Mouse (Mus musculus) hindbrain, embryonic 11.5 days (tissue): ENCODE data around the gene Tbx10. TPM values are rescaled to one million over a fixed set of nuclear protein-coding genes. Genes with fewer than 3 reads are reported as not detected.
"Not testable (repeated sequence)": the region's sequence is repeated elsewhere in the genome, so short reads cannot be mapped to it uniquely, and the experiment has no call there.

Experiments used
- ATAC-seq: fragments of 200-750 bp; cut with Nextera tagmentation; 2 replicates; pipeline ENCODE4 v1.8.0; 2017; ENCODE audit warnings: mild to moderate bottlenecking, moderate TSS enrichment, moderate library complexity; ENCODE audit not compliant: low FRiP score
- DNase-seq: peaks from one replicate; pipeline ENCODE4 v3.0.0-alpha.2; 2015; ENCODE audit warnings: low spot score
- H3K27ac ChIP-seq: fragments of 300-500 bp; sonication (generic); 2 replicates; pipeline ENCODE4 v1.5.1; 2014; ENCODE audit warnings: mild to moderate bottlenecking, low read depth, low read length
- H3K27me3 ChIP-seq: fragments of 300-500 bp; sonication (generic); 2 replicates; pipeline ENCODE4 v1.6.1; 2014; ENCODE audit warnings: mild to moderate bottlenecking, low read length, moderate library complexity, mixed read lengths; ENCODE audit not compliant: control insufficient read depth, insufficient read depth
- H3K36me3 ChIP-seq: fragments of 300-500 bp; sonication (generic); 2 replicates; pipeline ENCODE4 v1.6.1; 2014; ENCODE audit warnings: mild to moderate bottlenecking, low read length, moderate library complexity, mixed read lengths; ENCODE audit not compliant: control insufficient read depth, insufficient read depth
- H3K4me1 ChIP-seq: fragments of 300-500 bp; sonication (generic); replicated peaks from 2 replicates; pipeline ENCODE4 v1.6.1; 2014; ENCODE audit warnings: low read length, mixed read lengths; ENCODE audit not compliant: control insufficient read depth, insufficient read depth
- H3K4me2 ChIP-seq: fragments of 300-500 bp; sonication (generic); replicated peaks from 2 replicates; pipeline ENCODE4 v1.6.1; 2014; ENCODE audit warnings: mild to moderate bottlenecking, low read depth, low read length
- H3K4me3 ChIP-seq: fragments of 300-500 bp; sonication (generic); 2 replicates; pipeline ENCODE4 v1.5.1; 2014; ENCODE audit warnings: low read depth, low read length
- H3K9ac ChIP-seq: fragments of 300-500 bp; sonication (generic); 2 replicates; pipeline ENCODE4 v1.6.1; 2014; ENCODE audit warnings: low read depth, low read length
- H3K9me3 ChIP-seq: fragments of 300-500 bp; sonication (generic); 2 replicates; pipeline ENCODE4 v1.6.1; 2016; ENCODE audit warnings: low read length; ENCODE audit not compliant: control insufficient read depth
- WGBS: fragments of 180-500 bp; shearing (Covaris S2); extraction: QIAGEN DNeasy Blood & Tissue Kit; methylation state at CpG from one replicate; pipeline ENCODE4 v1.1.7; 2014; 5-methylcytosine and 5-hydroxymethylcytosine counted together
- polyA plus RNA-seq: library from polyadenylated mRNA; unstranded; fragments of >200 nt; fragmentation: Nextera tagmentation; extraction: Ambion mirVana; gene quantifications from 2 replicates; pipeline ENCODE4 v1.2.1, GENCODE M21; 2014

The Tbx10 gene
- polyA plus RNA-seq, 1 experiment from 2014 or later, result 2.3 TPM

DNA sequence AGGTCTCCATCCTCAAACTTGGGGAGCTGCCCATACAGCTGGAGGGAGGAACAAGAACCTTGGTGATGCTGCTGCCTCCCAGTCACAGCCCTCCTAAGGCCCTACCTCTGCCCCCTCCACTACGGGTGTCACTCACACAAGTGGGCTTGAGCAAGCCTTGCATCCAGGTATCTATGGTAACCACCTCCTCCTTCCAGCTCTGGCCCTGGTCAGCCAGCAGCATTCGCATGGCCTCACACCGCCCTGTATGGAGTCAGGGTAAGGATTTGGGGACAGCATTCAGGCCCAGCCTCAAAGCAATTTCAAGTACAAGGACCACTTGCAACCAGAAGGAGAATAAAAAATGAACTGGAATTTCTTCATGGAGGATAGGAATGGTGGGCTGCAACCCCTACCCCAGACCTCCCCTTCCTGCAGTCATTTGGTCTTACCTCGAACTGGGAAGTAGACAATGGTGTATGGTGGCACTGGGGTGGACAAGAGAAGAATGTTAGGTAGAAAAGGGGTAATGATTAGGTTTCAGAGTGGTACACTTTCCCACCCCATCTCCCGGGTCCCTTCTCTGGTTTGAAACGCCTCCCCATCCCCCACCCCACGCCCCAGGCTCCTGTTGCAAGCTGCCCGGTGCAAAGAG is 44.7 kb downstream of the Tbx10 start:
- not testable (repeated sequence) for H3K27ac ChIP-seq, H3K36me3 ChIP-seq, H3K27me3 ChIP-seq, H3K4me1 ChIP-seq, H3K9me3 ChIP-seq, DNase-seq
- peak overlapping the region; percentile 70 for H3K9ac ChIP-seq
- ATAC-seq, result peak; percentile 38; the same call in 1 of the 2 replicates
- H3K4me2 ChIP-seq, result peak overlapping the region; percentile 66
- WGBS, result 29% methylated on average over 7 of the region's 8 CpGs
- peak overlapping the region; percentile 61 for H3K4me3 ChIP-seq

DNA sequence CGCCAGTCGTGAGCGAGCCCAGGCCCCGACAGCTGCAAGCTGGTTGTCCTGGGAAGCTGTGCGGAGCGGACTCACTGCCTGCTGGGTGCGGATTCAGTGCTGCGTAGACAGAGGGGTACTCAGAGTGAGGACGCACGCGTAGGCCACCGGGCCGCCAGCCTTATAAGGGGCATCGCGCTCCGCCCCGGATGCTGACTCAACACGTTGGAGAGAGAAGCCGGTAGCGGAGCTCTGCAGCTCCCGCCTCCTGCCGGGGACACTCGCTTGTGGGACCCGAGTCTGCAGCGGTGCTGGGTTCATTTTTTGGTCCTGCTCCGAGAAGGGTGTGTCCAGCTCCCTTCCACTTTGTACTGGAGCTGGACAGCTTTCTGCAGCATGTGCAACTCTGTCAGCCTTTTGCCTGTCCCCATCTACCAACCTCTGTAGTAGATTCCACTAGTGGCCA is 45.3 kb downstream of the Tbx10 start, which contains the start of gene Gstp1:
Gene Gstp1 (minus strand): TSS at position 198 of the 445 bp plus-strand sequence.
- Histone ChIP-seq H3K9ac (peak within 1 kb of the TSS; percentile 70), H3K36me3 (no peaks in the 10 kb centered on the region), H3K4me1 (no peaks in the 10 kb centered on the region), H3K27me3 (no peaks in the 10 kb centered on the region), H3K4me3 (peak within 1 kb of the TSS; percentile 61), H3K4me2 (peak within 1 kb of the TSS; percentile 66), H3K27ac (no peak within 1 kb of the TSS), H3K9me3 (no peaks in the 10 kb centered on the region)
- DNase-seq (peak; percentile 84), ATAC-seq (peak; percentile 81)
- WGBS, result under 1% methylated on average over 26 of the region's 26 CpGs

DNA sequence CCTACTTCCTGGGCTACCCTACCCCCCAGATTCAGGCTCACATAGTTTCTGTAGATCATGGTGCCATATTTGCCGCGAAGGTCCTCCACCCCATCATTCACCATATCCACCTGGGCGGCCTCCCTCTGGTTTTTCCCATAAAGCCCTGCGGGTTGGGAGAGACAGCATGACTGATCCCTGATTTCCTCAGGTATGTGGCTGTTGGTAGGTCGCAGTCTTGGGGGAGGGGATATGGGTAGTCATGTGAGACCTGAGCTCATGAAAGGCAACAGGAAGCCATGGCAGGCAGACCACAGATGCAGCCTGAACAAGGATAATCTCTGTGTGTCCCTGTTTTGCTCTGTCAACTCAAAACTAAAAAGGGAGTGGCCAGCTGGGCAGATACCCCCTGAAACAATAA is 48.4 kb downstream of the Tbx10 start:
- not testable (repeated sequence) for H3K27me3 ChIP-seq, H3K4me2 ChIP-seq, H3K4me3 ChIP-seq, H3K4me1 ChIP-seq, H3K27ac ChIP-seq, DNase-seq, H3K9me3 ChIP-seq, H3K9ac ChIP-seq, H3K36me3 ChIP-seq, ATAC-seq
- 86% methylated on average over 5 of the region's 5 CpGs for WGBS

DNA sequence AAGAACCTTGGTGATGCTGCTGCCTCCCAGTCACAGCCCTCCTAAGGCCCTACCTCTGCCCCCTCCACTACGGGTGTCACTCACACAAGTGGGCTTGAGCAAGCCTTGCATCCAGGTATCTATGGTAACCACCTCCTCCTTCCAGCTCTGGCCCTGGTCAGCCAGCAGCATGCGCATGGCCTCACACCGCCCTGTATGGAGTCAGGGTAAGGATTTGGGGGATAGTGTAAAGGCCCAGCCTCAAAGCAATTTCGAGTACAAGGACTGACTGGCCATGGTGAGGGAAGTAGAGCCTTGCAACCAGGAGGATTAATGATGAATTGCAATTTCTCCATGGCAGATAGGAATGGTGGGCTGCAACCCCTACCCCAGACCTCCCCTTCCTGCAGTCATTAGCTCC is 48.9 kb downstream of the Tbx10 start:
- ATAC-seq, H3K9ac ChIP-seq, H3K4me3 ChIP-seq, H3K27ac ChIP-seq, H3K36me3 ChIP-seq, H3K4me1 ChIP-seq, DNase-seq, H3K27me3 ChIP-seq, H3K4me2 ChIP-seq, H3K9me3 ChIP-seq: not testable (repeated sequence)
- 88% methylated on average over 3 of the region's 4 CpGs for WGBS

DNA sequence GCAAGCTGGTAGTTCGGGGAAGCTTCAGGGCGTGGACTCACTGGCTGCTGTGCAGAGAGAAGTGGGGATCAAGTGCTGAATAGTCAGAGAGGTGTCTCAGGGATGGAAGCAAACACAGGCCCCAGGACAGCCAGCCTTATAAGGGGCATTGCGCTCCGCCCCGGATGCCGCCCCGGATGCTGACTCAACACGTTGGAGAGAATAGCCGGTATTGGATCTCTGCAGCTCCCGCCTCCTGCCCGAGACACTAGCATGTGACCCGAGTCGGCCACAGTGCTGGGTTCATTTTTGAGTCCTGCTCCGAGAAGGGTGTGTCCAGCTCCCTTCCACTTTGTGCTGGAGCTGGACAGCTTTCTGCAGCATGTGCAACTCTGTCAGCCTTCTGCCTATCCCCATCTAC is 49.6 kb downstream of the Tbx10 start:
- H3K9me3 ChIP-seq, result no peaks in the 10 kb centered on the region
- ATAC-seq (no peak), DNase-seq (no peak)
- no peaks in the 10 kb centered on the region for H3K36me3 ChIP-seq
- H3K4me2 ChIP-seq, result no peak overlapping the region
- 81% methylated on average over 14 of the region's 14 CpGs for WGBS
- H3K27ac ChIP-seq, result no peak overlapping the region
- H3K4me3 ChIP-seq, result no peak overlapping the region
- no peaks in the 10 kb centered on the region for H3K4me1 ChIP-seq
- no peaks in the 10 kb centered on the region for H3K27me3 ChIP-seq
- H3K9ac ChIP-seq, result no peak overlapping the region

DNA sequence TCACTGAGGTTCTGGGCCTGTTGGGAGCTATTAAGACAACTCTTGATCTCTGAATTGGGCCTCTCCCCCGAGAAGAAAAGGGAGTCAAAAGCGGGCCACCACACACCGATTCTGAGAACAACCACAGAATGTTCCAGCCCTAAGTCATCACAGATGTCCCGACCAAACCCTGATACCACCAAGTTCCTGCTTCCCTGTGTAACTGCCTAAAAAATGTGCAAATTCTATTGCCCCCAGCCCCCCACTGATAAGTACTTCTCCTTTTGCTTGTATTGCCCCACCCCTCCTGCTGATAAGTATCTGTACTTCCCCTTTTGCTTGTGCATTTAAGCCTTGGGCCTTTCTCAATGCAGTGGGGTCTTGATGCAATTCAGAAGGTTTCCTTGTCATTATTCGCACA is 51.6 kb downstream of the Tbx10 start:
- not testable (repeated sequence) for H3K9ac ChIP-seq, H3K9me3 ChIP-seq, H3K36me3 ChIP-seq, H3K4me2 ChIP-seq, DNase-seq, ATAC-seq, H3K27me3 ChIP-seq, H3K4me1 ChIP-seq, H3K27ac ChIP-seq, H3K4me3 ChIP-seq
- WGBS, result 91% methylated on average over 5 of the region's 5 CpGs

DNA sequence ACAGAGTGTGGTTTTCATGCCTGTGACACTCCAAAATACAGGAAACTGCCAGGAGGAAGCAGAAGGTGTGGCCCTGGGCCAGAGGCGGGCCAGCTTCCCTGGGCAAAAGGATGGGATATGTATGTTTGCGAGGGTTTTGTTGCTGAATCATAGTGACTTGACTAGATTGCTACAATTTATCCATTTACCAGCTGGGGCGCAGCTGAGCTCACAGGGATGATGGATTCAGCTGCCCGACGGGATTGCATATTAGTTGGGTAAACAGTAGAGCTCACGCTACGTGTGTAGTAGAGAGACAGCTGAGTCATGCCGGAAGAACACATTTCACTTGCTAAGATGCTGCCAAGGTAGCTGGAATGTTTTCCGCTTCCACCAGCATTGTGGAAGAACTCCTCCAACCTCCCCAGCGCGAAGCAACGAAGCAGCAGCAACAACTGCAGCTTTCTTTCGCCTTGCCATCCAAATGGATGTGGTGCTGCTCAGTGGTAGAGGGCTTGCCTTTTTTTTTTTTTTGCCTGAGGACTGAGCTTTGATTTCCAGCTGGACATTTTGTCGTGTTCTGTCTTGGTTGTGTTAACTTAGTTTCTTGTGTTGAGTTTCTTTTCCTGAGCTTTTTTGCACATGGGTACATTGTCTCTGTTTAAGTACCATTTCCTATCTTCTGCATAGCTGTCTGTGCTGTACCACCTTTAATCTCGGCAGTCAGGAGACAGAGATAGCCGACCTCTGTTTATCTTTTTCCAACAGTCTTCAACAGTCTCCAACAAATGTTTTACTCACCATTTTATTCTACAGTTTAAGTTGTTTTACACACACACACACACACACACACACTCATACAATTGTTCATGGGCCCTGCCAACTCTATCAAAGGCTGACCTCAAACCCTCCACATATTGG is 53.7 kb downstream of the Tbx10 start, which contains the start of gene Gstp2:
Gene Gstp2 (minus strand): TSS at position 58 of the 900 bp plus-strand sequence.
- H3K9ac ChIP-seq, result no peak within 1 kb of the TSS
- WGBS, result 60% methylated on average over 16 of the region's 16 CpGs
- no peaks in the 10 kb centered on the region for H3K36me3 ChIP-seq
- no peaks in the 10 kb centered on the region for H3K9me3 ChIP-seq
- H3K4me2 ChIP-seq, result no peak within 1 kb of the TSS
- DNase-seq (peak; percentile 51), ATAC-seq (no peak)
- no peaks in the 10 kb centered on the region for H3K27me3 ChIP-seq
- H3K4me1 ChIP-seq, result no peaks in the 10 kb centered on the region
- no peak within 1 kb of the TSS for H3K4me3 ChIP-seq
- H3K27ac ChIP-seq, result no peak within 1 kb of the TSS

DNA sequence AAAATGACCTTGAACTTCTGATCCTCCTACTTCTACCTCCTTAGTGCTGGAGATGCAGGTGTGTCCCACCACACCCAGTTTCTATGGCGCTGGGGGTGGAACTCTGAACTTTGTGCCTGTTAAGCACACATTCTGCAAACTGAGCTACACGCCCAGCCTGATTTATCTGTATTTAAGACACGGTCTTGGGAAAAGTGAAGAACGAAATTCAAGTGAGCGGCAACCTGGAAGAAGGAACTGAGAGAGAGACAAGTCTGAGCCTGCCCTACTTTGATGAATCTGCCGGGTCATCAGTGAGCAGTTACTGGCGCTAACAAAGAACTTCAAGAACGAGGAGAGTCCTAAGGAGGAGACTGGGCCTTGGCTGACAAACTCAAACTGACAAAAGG is 54.3 kb downstream of the Tbx10 start:
- Histone ChIP-seq H3K4me3 (no peak overlapping the region), H3K4me1 (no peaks in the 10 kb centered on the region), H3K9ac (no peak overlapping the region), H3K36me3 (no peaks in the 10 kb centered on the region), H3K9me3 (no peaks in the 10 kb centered on the region), H3K27ac (no peak overlapping the region), H3K4me2 (no peak overlapping the region), H3K27me3 (no peaks in the 10 kb centered on the region)
- WGBS, result 82% methylated on average over 8 of the region's 8 CpGs
- ATAC-seq (no peak), DNase-seq (no peak)
